Mouse (Mus musculus): ENCODE measurements around the gene Plac8. TPM values are rescaled to one million over a fixed set of nuclear protein-coding genes. Genes with fewer than 3 reads are reported as not detected.

The Plac8 gene
- polyA plus RNA-seq, 1 experiment from 2014 or later: 5.3 TPM

DNA sequence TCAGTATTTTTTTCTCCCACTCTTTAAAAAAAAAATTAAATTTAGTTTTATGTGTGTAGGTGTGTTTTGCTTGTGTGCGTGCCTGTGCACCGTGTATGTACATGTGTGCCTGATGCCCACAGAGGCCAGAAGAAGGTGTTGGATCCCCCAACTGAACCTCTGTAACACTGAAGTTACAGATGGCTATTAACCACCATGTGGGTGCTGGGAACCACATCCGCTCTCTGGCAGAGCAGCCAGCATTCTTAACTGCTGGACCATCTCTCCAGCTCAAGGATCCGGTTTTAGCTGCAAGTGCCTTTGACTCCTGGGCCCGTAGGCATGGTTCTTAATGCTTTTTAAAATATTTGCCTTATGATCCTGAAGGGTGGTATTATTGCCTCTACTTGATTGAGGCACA lies 1.2 kb upstream of the Plac8 start:
- 0 out of 2 replicates have a peak, but pooled peaks cover 2% of the 10 kb centered on the region for H3K4me1 ChIP-seq
- H3K9me3 ChIP-seq: no peaks in the 10 kb centered on the region
- WGBS: 87% methylated on average over 5 of the region's 5 CpGs
- H3K4me3 ChIP-seq: no peak overlapping the region
- no peak for ATAC-seq (ENCODE audit: insufficient number of reproducible peaks, low FRiP score, low TSS enrichment, low read depth)
- no peaks in the 10 kb centered on the region for H3K36me3 ChIP-seq
- H3K4me2 ChIP-seq: no peak overlapping the region
- no peaks in the 10 kb centered on the region for H3K27me3 ChIP-seq
- no peak overlapping the region for H3K9ac ChIP-seq
- no peak overlapping the region for H3K27ac ChIP-seq

- Histone ChIP-seq H3K4me2 (no peak overlapping the region), H3K4me3 (no peak overlapping the region), H3K27me3 (no peaks in the 10 kb centered on the region), H3K36me3 (no peaks in the 10 kb centered on the region), H3K27ac (no peak overlapping the region), H3K9ac (no peak overlapping the region), H3K4me1 (0 out of 2 replicates have a peak, but pooled peaks cover 2% of the 10 kb centered on the region), H3K9me3 (no peaks in the 10 kb centered on the region)
- WGBS: 25% methylated on average over 8 of the region's 8 CpGs
- no peak for ATAC-seq (ENCODE audit: insufficient number of reproducible peaks, low FRiP score, low TSS enrichment, low read depth)
Observed at GRCm38 (mm10) chr5:100570716-100571115, 1.3 kb downstream of the Plac8 start.

DNA sequence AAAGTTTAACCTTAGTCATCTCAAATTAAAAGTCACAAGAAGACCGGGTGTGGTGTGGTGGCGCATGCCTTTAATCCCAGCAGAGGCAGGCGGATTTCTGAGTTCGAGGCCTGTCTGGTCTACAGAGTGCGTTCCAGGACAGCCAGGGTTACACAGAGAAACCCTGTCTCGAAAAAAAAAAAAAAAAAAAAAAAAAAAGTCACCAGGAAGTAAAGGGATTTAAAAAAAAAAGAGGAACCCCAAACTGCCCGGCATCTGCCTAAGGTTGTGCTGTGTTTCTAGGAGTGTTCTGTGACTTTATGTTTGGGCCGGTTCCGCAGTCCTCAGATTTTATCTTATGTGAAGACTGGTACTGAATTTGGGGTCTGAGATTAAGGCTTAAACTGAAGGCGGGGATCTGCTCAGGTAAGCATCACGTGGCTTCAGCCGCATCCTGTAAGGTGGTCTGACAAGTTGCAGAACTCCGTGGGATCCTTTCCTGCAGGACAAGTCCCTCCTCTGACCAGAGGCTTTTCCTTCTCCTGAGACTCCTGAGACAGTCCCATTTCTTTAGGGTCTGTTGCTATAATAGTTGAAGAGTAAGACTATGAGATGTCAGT lies 1.9 kb downstream of the Plac8 start:
- WGBS: 73% methylated on average over 13 of the region's 13 CpGs
- Histone ChIP-seq H3K36me3 (no peaks in the 10 kb centered on the region), H3K9me3 (no peaks in the 10 kb centered on the region), H3K4me2 (no peak overlapping the region), H3K9ac (no peak overlapping the region), H3K27me3 (no peaks in the 10 kb centered on the region), H3K4me3 (no peak overlapping the region), H3K4me1 (0 out of 2 replicates have a peak, but pooled peaks cover 2% of the 10 kb centered on the region), H3K27ac (no peak overlapping the region)
- ATAC-seq (ENCODE audit: insufficient number of reproducible peaks, low FRiP score, low TSS enrichment, low read depth): no peak

- H3K4me1 ChIP-seq: 0 out of 2 replicates have a peak, but pooled peaks cover 2% of the 10 kb centered on the region
- H3K4me2 ChIP-seq: no peak overlapping the region
- H3K9me3 ChIP-seq: no peaks in the 10 kb centered on the region
- H3K4me3 ChIP-seq: no peak overlapping the region
- H3K27ac ChIP-seq: no peak overlapping the region
- WGBS: 76% methylated on average over 18 of the region's 18 CpGs
- no peaks in the 10 kb centered on the region for H3K27me3 ChIP-seq
- no peak overlapping the region for H3K9ac ChIP-seq
- no peak for ATAC-seq (ENCODE audit: insufficient number of reproducible peaks, low FRiP score, low TSS enrichment, low read depth)
- no peaks in the 10 kb centered on the region for H3K36me3 ChIP-seq
Observed at GRCm38 (mm10) chr5:100569250-100569934, 2.7 kb downstream of the Plac8 start.

DNA sequence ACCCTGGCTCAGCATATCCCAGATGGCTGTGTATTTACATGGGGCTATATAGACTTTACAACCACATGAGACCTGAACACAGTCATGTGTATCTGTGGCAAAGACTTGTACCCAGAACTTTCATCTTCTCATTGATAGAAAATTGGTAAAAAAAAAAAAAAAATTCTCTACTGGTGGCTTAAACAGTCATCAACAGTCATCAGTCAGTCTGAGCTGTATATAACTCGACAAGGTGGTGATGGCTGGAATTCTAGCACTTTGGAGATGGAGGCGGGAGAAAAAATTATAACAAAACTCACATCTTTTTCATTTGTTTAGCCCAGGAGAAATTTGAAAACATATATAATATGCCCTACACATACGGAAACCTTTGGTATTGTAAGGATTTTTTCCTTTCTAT lies 3.2 kb downstream of the Plac8 start:
- ATAC-seq (ENCODE audit: insufficient number of reproducible peaks, low FRiP score, low TSS enrichment, low read depth): no peak
- Histone ChIP-seq H3K27me3 (no peaks in the 10 kb centered on the region), H3K27ac (no peak overlapping the region), H3K36me3 (no peaks in the 10 kb centered on the region), H3K9me3 (no peaks in the 10 kb centered on the region), H3K4me3 (no peak overlapping the region), H3K4me1 (0 out of 2 replicates have a peak, but pooled peaks cover 2% of the 10 kb centered on the region), H3K4me2 (no peak overlapping the region), H3K9ac (no peak overlapping the region)
- 85% methylated on average over 3 of the region's 3 CpGs for WGBS

DNA sequence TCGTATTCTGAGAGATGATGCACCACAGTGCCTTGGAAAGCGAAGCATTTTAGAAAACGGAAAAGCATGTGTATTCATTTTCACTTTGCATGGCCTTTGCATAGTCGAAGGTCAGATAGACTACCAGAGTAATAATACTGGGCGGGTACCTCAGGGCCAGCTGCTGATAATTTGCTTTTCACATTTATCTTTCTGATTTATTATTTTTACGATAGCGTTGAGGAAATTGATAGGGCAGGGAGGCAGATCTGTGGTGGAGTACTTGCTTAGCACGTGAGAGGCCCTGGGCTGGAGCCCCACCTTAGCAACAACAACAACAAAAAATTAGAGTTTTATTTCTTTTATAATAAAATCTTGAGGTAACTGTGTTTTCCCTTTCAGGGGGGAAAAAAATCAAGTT lies 3.9 kb downstream of the Plac8 start:
- Histone ChIP-seq H3K4me1 (0 out of 2 replicates have a peak, but pooled peaks cover 2% of the 10 kb centered on the region), H3K36me3 (no peaks in the 10 kb centered on the region), H3K9me3 (no peaks in the 10 kb centered on the region), H3K9ac (no peak overlapping the region), H3K27me3 (no peaks in the 10 kb centered on the region), H3K4me3 (no peak overlapping the region), H3K4me2 (no peak overlapping the region), H3K27ac (no peak overlapping the region)
- WGBS: 68% methylated on average over 8 of the region's 8 CpGs
- ATAC-seq (ENCODE audit: insufficient number of reproducible peaks, low FRiP score, low TSS enrichment, low read depth): no peak

GRCm38 (mm10) chr5:100567258-100568032 lies 4.6 kb downstream of the Plac8 start:
- no peak overlapping the region for H3K4me2 ChIP-seq
- H3K4me3 ChIP-seq: no peak overlapping the region
- H3K36me3 ChIP-seq: no peaks in the 10 kb centered on the region
- H3K9me3 ChIP-seq: no peaks in the 10 kb centered on the region
- H3K9ac ChIP-seq: no peak overlapping the region
- WGBS: 57% methylated on average over 13 of the region's 13 CpGs
- 0 out of 2 replicates have a peak, but pooled peaks cover 2% of the 10 kb centered on the region for H3K4me1 ChIP-seq
- no peak for ATAC-seq (ENCODE audit: insufficient number of reproducible peaks, low FRiP score, low TSS enrichment, low read depth)
- H3K27me3 ChIP-seq: no peaks in the 10 kb centered on the region
- no peak overlapping the region for H3K27ac ChIP-seq

DNA sequence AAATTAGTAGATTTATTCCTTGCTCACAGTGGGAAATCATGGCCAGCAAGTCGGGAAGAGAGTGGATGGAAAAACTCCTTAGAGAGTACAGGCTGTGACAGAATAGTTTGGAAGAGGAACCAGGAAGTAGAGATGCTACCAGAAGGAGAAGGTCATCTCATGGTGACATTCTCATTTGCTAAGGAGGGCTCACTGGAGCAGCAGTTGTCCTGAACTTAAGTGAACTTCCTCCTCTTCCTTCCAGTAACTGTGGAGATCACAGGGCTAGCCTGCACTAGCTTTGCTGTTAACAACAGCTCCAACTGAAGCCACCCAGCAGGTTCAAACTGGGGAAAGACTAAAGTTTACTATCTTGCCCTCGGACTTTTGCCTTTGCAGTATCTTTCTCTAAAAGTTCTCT lies 5.2 kb downstream of the Plac8 start:
- Histone ChIP-seq H3K4me2 (no peak overlapping the region), H3K9ac (no peak overlapping the region), H3K36me3 (no peaks in the 10 kb centered on the region), H3K4me1 (0 out of 2 replicates have a peak, but pooled peaks cover 2% of the 10 kb centered on the region), H3K9me3 (no peaks in the 10 kb centered on the region), H3K27me3 (no peaks in the 10 kb centered on the region), H3K4me3 (no peak overlapping the region), H3K27ac (no peak overlapping the region)
- no peak for ATAC-seq (ENCODE audit: insufficient number of reproducible peaks, low FRiP score, low TSS enrichment, low read depth)
- 69% methylated on average over 2 of the region's 2 CpGs for WGBS

GRCm38 (mm10) chr5:100562702-100563101 lies 9.3 kb downstream of the Plac8 start:
- ATAC-seq (ENCODE audit: insufficient number of reproducible peaks, low FRiP score, low TSS enrichment, low read depth): no peak
- 79% methylated on average over 9 of the region's 9 CpGs for WGBS

DNA sequence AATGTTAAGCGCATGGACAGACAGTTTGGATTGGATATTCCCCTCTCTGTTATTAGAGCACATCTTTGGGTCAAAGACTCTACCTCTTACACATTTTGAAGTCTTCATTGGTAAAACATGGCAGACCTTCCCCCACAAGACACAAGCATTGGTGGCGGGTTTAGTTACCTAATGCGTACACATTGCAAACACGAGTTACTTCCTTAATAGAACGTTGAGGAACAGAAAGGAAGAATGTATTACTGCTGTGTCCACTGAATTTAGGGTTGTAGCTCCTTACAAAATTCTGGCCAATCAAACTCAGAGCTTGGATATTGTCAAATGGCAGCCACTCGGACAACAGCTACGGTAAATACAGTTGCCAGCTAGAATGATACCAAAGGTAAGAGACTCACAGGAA lies 12.7 kb downstream of the Plac8 start:
- H3K36me3 ChIP-seq: no peaks in the 10 kb centered on the region

More at GRCm38 (mm10) chr5:100562702-100563101, 9.3 kb downstream of the Plac8 start:
- Histone ChIP-seq H3K27ac (no peak overlapping the region), H3K4me1 (no peaks in the 10 kb centered on the region), H3K27me3 (no peaks in the 10 kb centered on the region), H3K4me3 (no peak overlapping the region), H3K9ac (no peak overlapping the region), H3K4me2 (no peak overlapping the region), H3K9me3 (no peaks in the 10 kb centered on the region), H3K36me3 (no peaks in the 10 kb centered on the region)

GRCm38 (mm10) chr5:100558783-100559182 lies 13.3 kb downstream of the Plac8 start:
- no peaks in the 10 kb centered on the region for H3K4me1 ChIP-seq
- H3K27ac ChIP-seq: no peak overlapping the region
- no peak overlapping the region for H3K4me3 ChIP-seq
- no peaks in the 10 kb centered on the region for H3K36me3 ChIP-seq
- no peak overlapping the region for H3K9ac ChIP-seq
- ATAC-seq (ENCODE audit: insufficient number of reproducible peaks, low FRiP score, low TSS enrichment, low read depth): no peak
- 78% methylated on average over 3 of the region's 3 CpGs for WGBS
- no peaks in the 10 kb centered on the region for H3K9me3 ChIP-seq
- no peaks in the 10 kb centered on the region for H3K27me3 ChIP-seq
- no peak overlapping the region for H3K4me2 ChIP-seq

More for the DNA sequence above, 12.7 kb downstream of the Plac8 start:
- H3K4me3 ChIP-seq: no peak overlapping the region
- no peak overlapping the region for H3K27ac ChIP-seq
- no peaks in the 10 kb centered on the region for H3K27me3 ChIP-seq
- no peaks in the 10 kb centered on the region for H3K4me1 ChIP-seq
- H3K9ac ChIP-seq: no peak overlapping the region
- 95% methylated on average over 7 of the region's 7 CpGs for WGBS
- no peak overlapping the region for H3K4me2 ChIP-seq
- no peak for ATAC-seq (ENCODE audit: insufficient number of reproducible peaks, low FRiP score, low TSS enrichment, low read depth)
- H3K9me3 ChIP-seq: no peaks in the 10 kb centered on the region

DNA sequence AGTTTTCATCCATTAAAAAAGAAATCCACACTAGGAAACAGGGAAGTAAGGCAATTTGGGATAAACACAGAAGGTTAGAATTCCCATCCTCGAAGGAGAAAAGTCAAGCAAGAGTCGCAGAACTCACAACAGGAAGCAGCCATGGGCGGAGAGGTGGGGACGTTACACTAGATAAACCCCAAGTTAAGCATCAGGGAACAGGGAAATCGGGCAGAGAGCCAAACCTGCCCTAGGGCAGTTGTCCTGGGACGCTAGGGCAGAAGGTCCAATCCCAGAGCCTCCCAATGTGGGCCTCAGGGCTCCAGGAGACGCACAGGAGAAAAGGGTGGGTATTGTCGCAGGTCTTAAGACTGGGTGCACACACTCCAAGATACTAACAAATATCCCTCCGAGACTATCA lies 14.5 kb downstream of the Plac8 start:
- ATAC-seq (ENCODE audit: insufficient number of reproducible peaks, low FRiP score, low TSS enrichment, low read depth): no peak
- Histone ChIP-seq H3K4me1 (no peaks in the 10 kb centered on the region), H3K36me3 (no peaks in the 10 kb centered on the region), H3K9ac (no peak overlapping the region), H3K27ac (no peak overlapping the region), H3K9me3 (no peaks in the 10 kb centered on the region), H3K4me3 (no peak overlapping the region), H3K27me3 (no peaks in the 10 kb centered on the region), H3K4me2 (no peak overlapping the region)
- WGBS: 63% methylated on average over 9 of the region's 9 CpGs

Measured in limb, embryonic 15.5 days (tissue).